Mouse (Mus musculus) embryonic facial prominence, embryonic 10.5 days (tissue): ENCODE measurements around the gene Syn3. TPM values are rescaled to one million over a fixed set of nuclear protein-coding genes. Genes with fewer than 3 reads are reported as not detected.
"Not testable (repeated sequence)": the region's sequence is repeated elsewhere in the genome, so short reads cannot be mapped to it uniquely, and the experiment has no call there.

ENCODE experiments used
- DNase-seq: peaks from one replicate; pipeline ENCODE4 v3.0.0-alpha.2; 2017; ENCODE audit warnings: low spot score
- H3K27ac ChIP-seq: fragments of 300-500 bp; sonication (generic); replicated peaks from 2 replicates; pipeline ENCODE4 v1.5.1; 2016; ENCODE audit warnings: mild to moderate bottlenecking
- H3K27me3 ChIP-seq: fragments of 300-500 bp; sonication (generic); replicated peaks from 2 replicates; pipeline ENCODE4 v1.6.1; 2016; ENCODE audit warnings: low read depth, mild to moderate bottlenecking; ENCODE audit not compliant: poor library complexity, severe bottlenecking
- H3K36me3 ChIP-seq: fragments of 300-500 bp; sonication (generic); replicated peaks from 2 replicates; pipeline ENCODE4 v1.6.1; 2016; ENCODE audit warnings: mild to moderate bottlenecking, moderate library complexity
- H3K4me1 ChIP-seq: fragments of 300-500 bp; sonication (generic); 2 replicates; pipeline ENCODE4 v1.6.1; 2016
- H3K4me3 ChIP-seq: fragments of 300-500 bp; sonication (generic); 2 replicates; pipeline ENCODE4 v1.5.1; 2016; ENCODE audit warnings: mild to moderate bottlenecking, moderate library complexity
- H3K9me3 ChIP-seq: fragments of 300-500 bp; sonication (generic); 2 replicates; pipeline ENCODE4 v1.6.1; 2016; ENCODE audit warnings: mild to moderate bottlenecking
- WGBS: fragments of 180-500 bp; shearing (Covaris S2); methylation state at CpG from one replicate; pipeline ENCODE4 v1.1.7; 2016; 5-methylcytosine and 5-hydroxymethylcytosine counted together
- polyA plus RNA-seq: library from polyadenylated mRNA; unstranded; fragments of >200 nt; fragmentation: Nextera tagmentation; extraction: Ambion mirVana; gene quantifications from 2 replicates; pipeline ENCODE4 v1.2.1, GENCODE M21; 2016

Gene Syn3
- polyA plus RNA-seq: 2.5 and 3.3 TPM in 2 replicates

DNA sequence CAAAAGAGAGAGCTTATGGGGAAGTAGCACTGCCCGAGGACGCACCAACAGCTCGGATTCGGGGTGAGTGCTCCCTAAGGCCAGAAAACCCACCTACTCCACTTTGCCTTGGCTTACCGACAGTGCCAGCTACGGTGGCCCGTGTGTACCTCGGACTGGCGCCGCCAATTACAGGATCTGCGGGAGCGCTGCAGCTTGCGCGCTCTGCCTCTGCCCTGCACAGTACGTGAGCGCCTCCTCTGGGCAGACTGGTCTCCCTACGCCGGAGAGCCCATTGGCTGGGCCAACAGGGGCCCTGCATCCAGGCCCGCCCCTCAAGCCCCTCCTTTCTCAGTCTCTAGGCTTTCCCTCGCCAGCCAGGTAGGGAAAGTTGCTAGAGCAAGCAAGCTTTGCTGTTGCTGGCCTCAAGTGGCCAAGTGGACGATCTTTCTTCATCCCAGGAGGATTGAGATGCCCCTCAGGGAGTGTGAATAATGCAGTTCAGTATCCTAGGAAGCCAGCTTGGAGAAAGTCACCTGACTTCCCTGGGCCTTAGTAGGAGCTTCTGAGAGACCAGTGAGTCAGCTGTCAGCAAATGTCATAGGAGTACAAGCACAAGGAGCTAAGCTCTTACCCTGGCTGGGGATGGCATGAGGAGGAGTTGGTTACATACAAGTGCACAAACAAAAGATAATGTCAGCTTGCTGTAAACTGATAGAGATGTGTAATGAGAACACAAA is at the start of gene Syn3:
Gene Syn3, minus strand, starts transcription at position 224 of the 719 bp plus-strand sequence.
- H3K4me3 ChIP-seq: peak within 1 kb of the TSS; percentile 71
- peak; percentile 94 for DNase-seq
- peak within 1 kb of the TSS; percentile 82 for H3K27ac ChIP-seq
- H3K36me3 ChIP-seq: no peaks in the 10 kb centered on the region
- no peaks in the 10 kb centered on the region for H3K9me3 ChIP-seq
- WGBS: under 1% methylated on average over 21 of the region's 21 CpGs
- 0 out of 2 replicates have a peak, but pooled peaks cover 8% of the 10 kb centered on the region for H3K27me3 ChIP-seq
- peaks cover 15% of the 10 kb centered on the region for H3K4me1 ChIP-seq

DNA sequence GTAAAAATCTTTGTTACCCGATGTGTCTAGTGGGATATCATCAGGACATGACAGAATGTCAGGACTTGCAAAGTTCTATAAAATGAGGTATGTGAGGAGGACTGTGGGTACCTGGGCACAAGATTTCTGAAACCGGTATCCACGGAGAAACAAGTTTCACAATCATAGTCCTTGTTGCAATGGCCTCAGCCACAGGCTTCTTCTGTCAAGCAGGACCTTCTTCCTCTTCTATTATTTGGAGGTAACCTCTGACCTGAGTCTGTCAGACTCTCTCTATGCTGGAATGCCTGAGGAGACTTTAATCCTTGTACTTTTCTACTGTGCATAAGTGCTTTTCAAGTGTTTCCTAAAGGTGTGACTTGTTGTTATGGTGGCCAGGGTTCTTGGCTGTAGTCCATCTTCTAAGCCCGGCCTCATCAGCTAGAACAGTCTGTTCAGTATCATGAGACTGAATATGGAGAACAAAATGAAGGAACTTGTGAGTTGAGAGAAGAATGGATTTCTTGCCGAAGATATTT is 27.7 kb upstream of the Syn3 start:
- not testable (repeated sequence) for H3K36me3 ChIP-seq, H3K27ac ChIP-seq, H3K27me3 ChIP-seq, H3K4me3 ChIP-seq, DNase-seq, H3K9me3 ChIP-seq, H3K4me1 ChIP-seq
- 94% methylated on average over 4 of the region's 5 CpGs for WGBS

GRCm38 (mm10) chr10:86513801-86514200 is 15.1 kb upstream of the Syn3 start:
- Histone ChIP-seq H3K27me3 (no peaks in the 10 kb centered on the region), H3K9me3 (peaks cover 8% of the 10 kb centered on the region), H3K4me1 (no peaks in the 10 kb centered on the region), H3K4me3 (no peak overlapping the region), H3K27ac (no peak overlapping the region), H3K36me3 (no peaks in the 10 kb centered on the region)
- WGBS: 92% methylated on average over 4 of the region's 4 CpGs
- DNase-seq: no peak

- H3K4me1 ChIP-seq: no peaks in the 10 kb centered on the region
- H3K27ac ChIP-seq: no peak overlapping the region
- no peaks in the 10 kb centered on the region for H3K27me3 ChIP-seq
- no peaks in the 10 kb centered on the region for H3K36me3 ChIP-seq
- H3K4me3 ChIP-seq: no peak overlapping the region
- DNase-seq: no peak
- H3K9me3 ChIP-seq: peaks cover 8% of the 10 kb centered on the region
Observed at GRCm38 (mm10) chr10:86510941-86511340, 12.2 kb upstream of the Syn3 start.

GRCm38 (mm10) chr10:86502063-86502462 is 3.4 kb upstream of the Syn3 start:
- 0 out of 2 replicates have a peak, but pooled peaks cover 8% of the 10 kb centered on the region for H3K27me3 ChIP-seq
- DNase-seq: no peak
- peaks cover 15% of the 10 kb centered on the region for H3K4me1 ChIP-seq
- H3K9me3 ChIP-seq: no peaks in the 10 kb centered on the region
- WGBS: 89% methylated on average over 2 of the region's 2 CpGs
- H3K4me3 ChIP-seq: no peak overlapping the region
- no peak overlapping the region for H3K27ac ChIP-seq
- no peaks in the 10 kb centered on the region for H3K36me3 ChIP-seq

- no peaks in the 10 kb centered on the region for H3K36me3 ChIP-seq
- 8% methylated on average over 12 of the region's 12 CpGs for WGBS
- peaks cover 15% of the 10 kb centered on the region for H3K4me1 ChIP-seq
- DNase-seq: no peak
- peak overlapping the region; percentile 71 for H3K4me3 ChIP-seq
- no peaks in the 10 kb centered on the region for H3K9me3 ChIP-seq
- 0 out of 2 replicates have a peak, but pooled peaks cover 8% of the 10 kb centered on the region for H3K27me3 ChIP-seq
- H3K27ac ChIP-seq: peak overlapping the region; percentile 82
Observed at GRCm38 (mm10) chr10:86498051-86498672, 534 bp downstream of the Syn3 start.

DNA sequence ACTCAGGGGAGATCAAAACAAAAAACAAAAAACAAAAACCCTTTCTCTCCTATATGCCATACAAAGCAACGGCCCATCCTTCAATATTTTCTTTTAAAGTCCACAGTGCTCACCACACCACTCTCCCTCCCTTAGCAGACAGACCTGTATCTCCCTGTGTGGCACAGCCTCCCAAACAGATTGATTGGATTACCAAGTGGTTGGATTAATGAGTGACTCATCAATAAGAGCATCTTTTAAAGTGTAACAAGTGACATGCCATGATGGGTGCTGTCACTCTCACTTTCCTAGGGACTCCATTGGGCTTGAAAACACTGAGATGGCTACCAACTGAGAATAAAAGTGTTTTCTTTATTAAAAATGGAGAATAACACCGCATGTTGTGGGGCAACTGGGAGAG is 2.8 kb downstream of the Syn3 start:
- H3K4me1 ChIP-seq: peaks cover 25% of the 10 kb centered on the region
- H3K4me3 ChIP-seq: no peak overlapping the region
- H3K27ac ChIP-seq: no peak overlapping the region
- no peaks in the 10 kb centered on the region for H3K9me3 ChIP-seq
- DNase-seq: no peak
- WGBS: 93% methylated on average over 2 of the region's 2 CpGs
- 0 out of 2 replicates have a peak, but pooled peaks cover 8% of the 10 kb centered on the region for H3K27me3 ChIP-seq
- H3K36me3 ChIP-seq: no peaks in the 10 kb centered on the region

- Histone ChIP-seq H3K27me3 (0 out of 2 replicates have a peak, but pooled peaks cover 8% of the 10 kb centered on the region), H3K4me1 (peaks cover 19% of the 10 kb centered on the region), H3K36me3 (no peaks in the 10 kb centered on the region), H3K27ac (no peak overlapping the region), H3K4me3 (no peak overlapping the region), H3K9me3 (no peaks in the 10 kb centered on the region)
- WGBS: 77% methylated on average over 5 of the region's 5 CpGs
- no peak for DNase-seq
Observed at GRCm38 (mm10) chr10:86493140-86493539, 5.6 kb downstream of the Syn3 start.

GRCm38 (mm10) chr10:86492089-86492907 is 6.4 kb downstream of the Syn3 start:
- 0 out of 2 replicates have a peak, but pooled peaks cover 1% of the 10 kb centered on the region for H3K27me3 ChIP-seq
- H3K9me3 ChIP-seq: no peaks in the 10 kb centered on the region
- peaks cover 10% of the 10 kb centered on the region for H3K4me1 ChIP-seq
- H3K27ac ChIP-seq: peak overlapping the region; percentile 77
- H3K4me3 ChIP-seq: peak overlapping the region; percentile 44
- peak; percentile 55 for DNase-seq
- 47% methylated on average over 2 of the region's 2 CpGs for WGBS
- H3K36me3 ChIP-seq: no peaks in the 10 kb centered on the region

DNA sequence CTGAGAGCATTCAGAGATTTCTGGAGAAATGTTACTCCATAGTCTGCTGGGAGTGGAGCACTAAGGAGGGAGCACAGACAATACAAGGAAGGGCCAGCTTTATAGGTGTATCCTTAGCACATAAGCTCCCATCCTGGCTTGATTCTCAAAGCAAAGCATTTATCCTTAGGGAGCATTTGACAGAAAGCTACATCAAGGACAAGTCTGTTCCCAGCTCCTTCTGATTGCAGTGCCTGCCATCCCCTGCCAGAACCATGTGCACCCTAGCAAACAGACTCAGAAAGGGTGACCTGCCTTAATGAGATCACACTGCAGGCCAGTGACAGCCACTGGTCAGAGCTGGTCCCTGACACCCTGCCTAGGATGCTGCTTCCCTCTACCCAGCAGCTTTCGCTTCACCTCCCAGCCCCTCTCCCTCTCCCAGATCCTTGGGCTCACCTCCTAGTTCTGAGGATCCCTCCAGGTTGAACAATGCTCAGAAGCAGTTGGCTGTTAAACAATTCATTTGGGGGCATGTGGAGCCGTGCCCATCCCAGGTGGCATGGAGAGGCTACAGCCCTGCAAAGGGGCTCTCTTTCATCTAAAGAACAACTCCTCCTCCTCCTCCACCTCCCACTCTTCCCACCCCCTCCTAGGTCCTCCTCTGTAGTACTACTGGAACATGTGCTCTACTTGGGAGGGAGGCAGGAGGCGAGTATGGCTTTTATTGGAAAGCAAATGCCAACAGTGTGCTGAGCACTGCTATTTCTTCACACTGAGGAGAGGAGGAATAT is 7.2 kb downstream of the Syn3 start:
- Histone ChIP-seq H3K4me1 (peaks cover 10% of the 10 kb centered on the region), H3K27me3 (no peaks in the 10 kb centered on the region), H3K9me3 (no peaks in the 10 kb centered on the region), H3K4me3 (peak overlapping the region; percentile 44), H3K36me3 (no peaks in the 10 kb centered on the region), H3K27ac (peak overlapping the region; percentile 77)
- DNase-seq: no peak
- 29% methylated on average over 3 of the region's 3 CpGs for WGBS

- H3K9me3 ChIP-seq: no peaks in the 10 kb centered on the region
- no peaks in the 10 kb centered on the region for H3K27me3 ChIP-seq
- no peak for DNase-seq
- no peaks in the 10 kb centered on the region for H3K36me3 ChIP-seq
- no peak overlapping the region for H3K27ac ChIP-seq
- H3K4me1 ChIP-seq: peaks cover 10% of the 10 kb centered on the region
- no peak overlapping the region for H3K4me3 ChIP-seq
- 88% methylated on average over 5 of the region's 5 CpGs for WGBS
Observed at GRCm38 (mm10) chr10:86488544-86488943, 10.2 kb downstream of the Syn3 start.

DNA sequence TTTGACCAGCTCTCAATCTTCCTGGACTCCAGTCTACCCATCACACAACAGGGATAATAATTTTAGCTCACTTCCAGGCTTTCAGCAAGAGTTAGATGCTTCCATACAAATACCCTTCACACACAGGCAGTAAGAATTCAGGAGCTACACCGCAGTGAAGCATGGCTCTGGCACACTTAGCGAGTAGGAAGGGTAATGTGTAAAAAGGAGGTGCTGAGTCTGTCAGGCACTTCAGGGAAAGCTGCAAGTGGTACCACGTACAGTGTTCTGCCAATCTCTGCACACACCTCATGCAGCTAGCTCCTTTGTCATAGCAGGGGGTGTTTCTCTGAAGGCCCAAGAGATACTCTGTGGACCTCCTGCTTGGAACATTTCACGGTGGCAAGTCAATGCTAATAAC is 12.7 kb downstream of the Syn3 start:
- no peaks in the 10 kb centered on the region for H3K36me3 ChIP-seq
- no peak for DNase-seq
- no peaks in the 10 kb centered on the region for H3K27me3 ChIP-seq
- H3K9me3 ChIP-seq: no peaks in the 10 kb centered on the region
- H3K27ac ChIP-seq: no peak overlapping the region
- H3K4me1 ChIP-seq: no peaks in the 10 kb centered on the region
- 60% methylated on average over 4 of the region's 4 CpGs for WGBS
- no peak overlapping the region for H3K4me3 ChIP-seq
